ENCODE assay signal across 7 mouse cellular contexts in genomic region chr7:113513286-113513962, GRCm38 (mm10). TPM values are rescaled to one million over a fixed set of nuclear protein-coding genes. Genes with fewer than 3 reads are reported as not detected.
DNase-seq lines count a peak whose midpoint lies in the region; ATAC-seq and TF ChIP-seq lines count a peak whose summit lies in the region.

TSS of gene Far1 (plus strand) at chr7:113513834.

- H3K4me3 ChIP-seq in intestine, postnatal 0 days (ENCODE audit: low read depth, low read length), result peak within 1 kb of the TSS; percentile 86
- H3K4me3 ChIP-seq in midbrain, embryonic 12.5 days, result peak within 1 kb of the TSS; percentile 75
- peak within 1 kb of the TSS; percentile 84 for H3K4me3 ChIP-seq in small intestine, adult 2 months (ENCODE audit: low read depth, low read length)

- H3K9ac ChIP-seq in intestine, postnatal 0 days (ENCODE audit: low read depth, low read length), result peak within 1 kb of the TSS; percentile 79
- peak within 1 kb of the TSS; percentile 89 for H3K9ac ChIP-seq in midbrain, embryonic 12.5 days (replicated peaks)

- TF ChIP-seq CTCF in intestine, postnatal 0 days (IDR thresholded peaks at IDR 0.05; ENCODE audit: low read depth), result peak; percentile 76
- no peak for TF ChIP-seq CTCF in small intestine, adult 2 months (IDR thresholded peaks at IDR 0.05; ENCODE audit: extremely low read depth, insufficient read length, insufficient replicate concordance, low read depth, low read length)

- peak; percentile 29; the same call in 1 of the 2 replicates for TF ChIP-seq POLR2A in small intestine, adult 2 months (IDR thresholded peaks at IDR 0.05; ENCODE audit: low read depth, low read length)

- peak; percentile 99 for ATAC-seq in intestine, postnatal 0 days
- ATAC-seq in midbrain, embryonic 12.5 days (ENCODE audit: low FRiP score, low read depth), result peak; percentile 99

- WGBS in intestine, postnatal 0 days, result under 1% methylated on average over 71 of the region's 71 CpGs
- under 1% methylated on average over 68 of the region's 71 CpGs for WGBS in midbrain, embryonic 12.5 days
- WGBS in small intestine, adult 2 months, result under 1% methylated on average over 71 of the region's 71 CpGs

- intact Hi-C loops in left cerebral cortex, postnatal 4 days (cut with DNase I), result no loop called here

- no peaks in the 10 kb centered on the region for H3K9me3 ChIP-seq in intestine, postnatal 0 days (ENCODE audit: control insufficient read depth)
- H3K9me3 ChIP-seq in midbrain, embryonic 12.5 days, result no peaks in the 10 kb centered on the region

- no peaks in the 10 kb centered on the region; the same call in 1 of the 2 replicates for H3K4me1 ChIP-seq in intestine, postnatal 0 days (replicated peaks; ENCODE audit: control insufficient read depth, insufficient read depth, low read length)
- peaks cover 17% of the 10 kb centered on the region for H3K4me1 ChIP-seq in midbrain, embryonic 12.5 days
- no peaks in the 10 kb centered on the region for H3K4me1 ChIP-seq in small intestine, adult 2 months (ENCODE audit: control insufficient read depth, insufficient read depth, insufficient read length, low read length)

- peak within 1 kb of the TSS; percentile 97 for H3K4me2 ChIP-seq in intestine, postnatal 0 days (replicated peaks; ENCODE audit: low read depth)
- peak within 1 kb of the TSS; percentile 93 for H3K4me2 ChIP-seq in midbrain, embryonic 12.5 days (replicated peaks)

- H3K27ac ChIP-seq in intestine, postnatal 0 days (ENCODE audit: low read depth, low read length), result peak within 1 kb of the TSS; percentile 74
- H3K27ac ChIP-seq in midbrain, embryonic 12.5 days (replicated peaks), result peak within 1 kb of the TSS; percentile 95
- peak within 1 kb of the TSS; percentile 66 for H3K27ac ChIP-seq in small intestine, adult 2 months (ENCODE audit: insufficient read depth, low read depth, low read length)

- no peaks in the 10 kb centered on the region for H3K27me3 ChIP-seq in intestine, postnatal 0 days (replicated peaks; ENCODE audit: control insufficient read depth, insufficient read depth, low read length)
- H3K27me3 ChIP-seq in midbrain, embryonic 12.5 days, result peaks cover 7% of the 10 kb centered on the region; the same call in 1 of the 2 replicates
- H3K27me3 ChIP-seq in small intestine, adult 2 months (ENCODE audit: control insufficient read depth, insufficient read depth, low read length), result peaks cover 8% of the 10 kb centered on the region; the same call in 1 of the 2 replicates

- peak; percentile 97 for DNase-seq in adrenal gland, adult 8-10 months
- DNase-seq in embryo, embryonic 9.5 days (ENCODE audit: extremely low spot score), result peak; percentile 96
- no peak for DNase-seq in gonadal fat pad, adult 2 months (ENCODE audit: low read depth)
- DNase-seq in left cerebral cortex, postnatal 4 days, result peak; percentile 99

- H3K36me3 ChIP-seq in intestine, postnatal 0 days (ENCODE audit: control insufficient read depth, insufficient read depth), result no peaks in the 10 kb centered on the region
- H3K36me3 ChIP-seq in midbrain, embryonic 12.5 days, result no peaks in the 10 kb centered on the region
- H3K36me3 ChIP-seq in small intestine, adult 2 months (ENCODE audit: control insufficient read depth, insufficient read depth, low read length), result no peaks in the 10 kb centered on the region

RNA-seq across cellular contexts. Expression of gene Far1, which starts in this region (rescaled TPM):
- total RNA-seq in adrenal gland, adult 8-10 months (2022), result 10 to 100 TPM; 47.6 to 64.2 (median 57.0) TPM
- polyA plus RNA-seq in gonadal fat pad, adult 2 months (2012; rRNA removed), result 19.1 and 23.1 TPM in 2 replicates
- 15.4 and 17.1 TPM in 2 replicates for polyA plus RNA-seq in intestine, postnatal 0 days (2015; fragmentation: Nextera tagmentation; extraction: Ambion mirVana)
- total RNA-seq in left cerebral cortex, postnatal 4 days (2021), result 100 to 1,000 TPM; 124 to 128 TPM
- 87.8 and 89.1 TPM in 2 replicates for polyA plus RNA-seq in midbrain, embryonic 12.5 days (2016; fragmentation: Nextera tagmentation; extraction: Ambion mirVana)
- 0.51 and 2.2 TPM in 2 replicates for polyA plus RNA-seq in small intestine, adult 2 months (2012; rRNA removed)
